Mouse (Mus musculus) MEL (cell line): ENCODE results near the gene A930018P22Rik.

Experiments used
- BHLHE40 ChIP-seq: IDR thresholded peaks from 2 replicates; pipeline ENCODE4 v1.6.1; 2012; ENCODE audit warnings: low read depth, mild to moderate bottlenecking, inconsistent platforms, low read length, improper control_type of control experiment, borderline replicate concordance
- CTCF ChIP-seq, 3 experiments: IDR thresholded peaks in 2 of 3; conservative IDR thresholded peaks in 1 of 3; 2 replicates each; pipeline ENCODE4 v1.5.1; 2011 to 2012; ENCODE audit warnings: low read length in 3 of 3, low read depth in 2 of 3, mild to moderate bottlenecking in 2 of 3, improper control_type of control experiment in 1 of 3, inconsistent platforms in 1 of 3, mixed read lengths in 1 of 3, moderate library complexity in 1 of 3; ENCODE audit not compliant: control insufficient read depth in 1 of 3, insufficient read depth in 1 of 3, poor library complexity in 1 of 3, severe bottlenecking in 1 of 3
- E2F4 ChIP-seq: IDR thresholded peaks from 2 replicates; pipeline ENCODE4 v1.6.1; 2011; ENCODE audit warnings: low read depth, low read length, improper control_type of control experiment, borderline replicate concordance
- EP300 ChIP-seq, 2 experiments: IDR thresholded peaks; 2 replicates each; pipeline ENCODE4 v1.6.1; 2011; ENCODE audit warnings: improper control_type of control experiment in 2 of 2, low read length in 2 of 2, low read depth in 1 of 2, mild to moderate bottlenecking in 1 of 2
- GABPA ChIP-seq: IDR thresholded peaks from 2 replicates; pipeline ENCODE4 v1.6.1; 2012; ENCODE audit warnings: low read depth, mild to moderate bottlenecking, inconsistent platforms, low read length, improper control_type of control experiment, moderate library complexity
- GATA1 ChIP-seq: IDR thresholded peaks from 2 replicates; pipeline ENCODE4 v1.6.1; 2011; ENCODE audit warnings: low read depth, low read length, improper control_type of control experiment
- NELFE ChIP-seq: IDR thresholded peaks from 2 replicates; pipeline ENCODE4 v1.6.1; 2011; ENCODE audit warnings: low read depth, low read length, improper control_type of control experiment
- USF1 ChIP-seq: IDR thresholded peaks from 2 replicates; pipeline ENCODE4 v1.6.1; 2014; ENCODE audit warnings: low read depth, mild to moderate bottlenecking, inconsistent platforms, low read length, improper control_type of control experiment, moderate library complexity

- TF ChIP-seq CTCF (IDR thresholded peaks at IDR 0.05 in 2 of 3, conservative IDR thresholded peaks at IDR 0.05 in 1 of 3; ENCODE audit: control insufficient read depth in 1 of 3, insufficient read depth in 1 of 3, low read depth in 2 of 3, low read length in 3 of 3, poor library complexity in 1 of 3, severe bottlenecking in 1 of 3) (no peak), E2F4 (no peak), BHLHE40 (no peak), USF1 (no peak), GATA1 (no peak), GABPA (no peak), EP300 (IDR thresholded peaks at IDR 0.05; ENCODE audit: low read depth in 1 of 2, low read length in 2 of 2) (no peak), NELFE (no peak)
Observed at GRCm38 (mm10) chr2:104093305-104093704, 29.3 kb upstream of the A930018P22Rik start.
